Mouse (Mus musculus) heart, postnatal 0 days (tissue): ENCODE data around the gene Pip4k2a.

Source experiments
- CTCF ChIP-seq: IDR thresholded peaks from 2 replicates; pipeline ENCODE4 v1.5.1; 2016; ENCODE audit warnings: antibody characterized with exemption, control low read depth, low read depth
- EP300 ChIP-seq: IDR thresholded peaks from 2 replicates; pipeline ENCODE4 v1.6.1; 2016; ENCODE audit warnings: antibody characterized with exemption, low read depth

- TF ChIP-seq CTCF (no peak), EP300 (no peak)
These were observed 105.9 kb downstream of the Pip4k2a start for GRCm38 (mm10) chr2:18891991-18892537.
